Mouse (Mus musculus): ENCODE measurements around the gene Tob1.

- TF ChIP-seq POLR2A (IDR thresholded peaks at IDR 0.05; ENCODE audit: borderline replicate concordance, control insufficient read depth, low read depth, low read length) (no peak), CTCF (IDR thresholded peaks at IDR 0.05; ENCODE audit: control insufficient read depth, insufficient read depth, low read length) (no peak)
Observed at GRCm38 (mm10) chr11:94208811-94209675, 2.2 kb upstream of the Tob1 start.
